In genomic region chr10:80107678-80108077, GRCm38 (mm10) we compare ENCODE assay signal across 19 mouse cellular contexts. TPM values are rescaled to one million over a fixed set of nuclear protein-coding genes. Genes with fewer than 3 reads are reported as not detected.
DNase-seq lines count a peak whose midpoint lies in the region; ATAC-seq and TF ChIP-seq lines count a peak whose summit lies in the region.
"Had no signal": no experiment of that assay in that cellular context is flagged by ENCODE, and none has a peak within 500 bp of the region (broad histone marks: within the 10 kb centered on the region; RNA-seq: fewer than 3 reads in every experiment).

No protein-coding gene starts in this region.

- no peak overlapping the region for H3K9ac ChIP-seq in kidney, embryonic 15.5 days
- H3K9ac ChIP-seq in intestine, postnatal 0 days (ENCODE audit: low read depth, low read length), result no peak overlapping the region
- H3K9ac ChIP-seq: embryonic facial prominence, embryonic 13.5 days; heart, embryonic 15.5 days; limb, embryonic 15.5 days; stomach, embryonic 15.5 days had no signal

- no peaks in the 10 kb centered on the region for H3K27me3 ChIP-seq in kidney, embryonic 15.5 days
- H3K27me3 ChIP-seq in C2C12 (ENCODE audit: control insufficient read depth, insufficient read depth, insufficient read length), result no peaks in the 10 kb centered on the region
- H3K27me3 ChIP-seq in intestine, postnatal 0 days (replicated peaks; ENCODE audit: control insufficient read depth, insufficient read depth, low read length), result no peaks in the 10 kb centered on the region
- H3K27me3 ChIP-seq: CH12.LX; embryonic facial prominence, embryonic 13.5 days; heart, embryonic 15.5 days; limb, embryonic 15.5 days; stomach, embryonic 15.5 days had no signal

- ATAC-seq in kidney, embryonic 15.5 days (replicated peaks; ENCODE audit: low FRiP score), result no peak
- no peak for ATAC-seq in intestine, postnatal 0 days

- H3K27ac ChIP-seq in kidney, embryonic 15.5 days, result 0 out of 2 replicates have a peak overlapping the region, but pooled peaks have one; percentile 13
- no peak overlapping the region; the same call in 1 of the 2 replicates for H3K27ac ChIP-seq in intestine, postnatal 0 days (ENCODE audit: low read depth, low read length)
- H3K27ac ChIP-seq: embryonic facial prominence, embryonic 13.5 days; heart, embryonic 15.5 days; limb, embryonic 15.5 days; macrophage; midbrain, embryonic 10.5 days; stomach, embryonic 15.5 days had no signal

- no peak overlapping the region for H3ac ChIP-seq in C2C12 (ENCODE audit: control insufficient read depth, insufficient read length, low read depth)

- no peaks in the 10 kb centered on the region for H3K36me3 ChIP-seq in kidney, embryonic 15.5 days
- H3K36me3 ChIP-seq in C2C12 (ENCODE audit: control insufficient read depth, insufficient read depth), result no peaks in the 10 kb centered on the region
- H3K36me3 ChIP-seq in intestine, postnatal 0 days (ENCODE audit: control insufficient read depth, insufficient read depth), result no peaks in the 10 kb centered on the region
- H3K36me3 ChIP-seq: embryonic facial prominence, embryonic 13.5 days; heart, embryonic 15.5 days; limb, embryonic 15.5 days; midbrain, embryonic 10.5 days; stomach, embryonic 15.5 days had no signal

- TF ChIP-seq CTCF in C2C12 (IDR thresholded peaks at IDR 0.05; ENCODE audit: control insufficient read depth, insufficient read depth, insufficient read length), result no peak
- TF ChIP-seq CTCF in intestine, postnatal 0 days (IDR thresholded peaks at IDR 0.05; ENCODE audit: low read depth), result no peak

- H3K79me2 ChIP-seq in C2C12 (ENCODE audit: control insufficient read depth, insufficient read depth), result peaks cover 14% of the 10 kb centered on the region

- H3K79me3 ChIP-seq in C2C12 (ENCODE audit: low read depth), result peaks cover 10% of the 10 kb centered on the region

- H3K4me1 ChIP-seq in kidney, embryonic 15.5 days, result peaks cover 11% of the 10 kb centered on the region
- no peaks in the 10 kb centered on the region; the same call in 1 of the 2 replicates for H3K4me1 ChIP-seq in intestine, postnatal 0 days (replicated peaks; ENCODE audit: control insufficient read depth, insufficient read depth, low read length)

- H3K9me3 ChIP-seq in kidney, embryonic 15.5 days (replicated peaks), result no peaks in the 10 kb centered on the region
- no peaks in the 10 kb centered on the region for H3K9me3 ChIP-seq in intestine, postnatal 0 days (ENCODE audit: control insufficient read depth)
- H3K9me3 ChIP-seq: embryonic facial prominence, embryonic 13.5 days; heart, embryonic 15.5 days; limb, embryonic 15.5 days; midbrain, embryonic 10.5 days; stomach, embryonic 15.5 days had no signal

- WGBS in kidney, embryonic 15.5 days, result 46% methylated on average over 6 of the region's 6 CpGs
- WGBS in intestine, postnatal 0 days, result 62% methylated on average over 6 of the region's 6 CpGs

- no peak overlapping the region for H3K4me3 ChIP-seq in kidney, embryonic 15.5 days (replicated peaks)
- H3K4me3 ChIP-seq in C2C12 (ENCODE audit: insufficient read depth, poor library complexity, severe bottlenecking), result no peak overlapping the region
- no peak overlapping the region for H3K4me3 ChIP-seq in intestine, postnatal 0 days (ENCODE audit: low read depth, low read length)
- H3K4me3 ChIP-seq: embryonic facial prominence, embryonic 13.5 days; heart, embryonic 15.5 days; limb, embryonic 15.5 days; midbrain, embryonic 10.5 days; stomach, embryonic 15.5 days had no signal

- peak; percentile 73 to 91 for DNase-seq in adrenal gland, adult (ENCODE audit: inconsistent age in 2 of 2, low spot score in 1 of 2)
- no peak for DNase-seq in adrenal gland, postnatal 25 days
- no peak for DNase-seq in kidney, postnatal 36 days
- peak; percentile 56 for DNase-seq in adrenal gland, postnatal 14 days
- DNase-seq in layer of hippocampus, postnatal 36 days, result no peak
- DNase-seq: cerebellum, adult 9-11 months; heart, adult 11 months; kidney, adult 18-20 months; thymus, adult 2 months had no signal

- H3K4me2 ChIP-seq in kidney, embryonic 15.5 days, result no peak overlapping the region
- no peak overlapping the region for H3K4me2 ChIP-seq in intestine, postnatal 0 days (replicated peaks; ENCODE audit: low read depth)
- H3K4me2 ChIP-seq: embryonic facial prominence, embryonic 13.5 days; heart, embryonic 15.5 days; limb, embryonic 15.5 days; stomach, embryonic 15.5 days had no signal

TF ChIP-seq in C2C12, 6 proteins besides CTCF, POLR2A, EP300 and RAD21:
- TF ChIP-seq MYOD1 (IDR thresholded peaks at IDR 0.05; ENCODE audit: control insufficient read depth, insufficient read length, low read depth) (peak; percentile 51), MAX (IDR thresholded peaks at IDR 0.05) (peak; percentile 64), FOSL1 (IDR thresholded peaks at IDR 0.05; ENCODE audit: insufficient read depth, low read length, poor library complexity, severe bottlenecking) (peak; percentile 63), MYOG (IDR thresholded peaks at IDR 0.05; ENCODE audit: control insufficient read depth, extremely low read depth, insufficient read length) (no peak), USF1 (IDR thresholded peaks at IDR 0.05; ENCODE audit: low read depth) (no peak), CEBPB (IDR thresholded peaks at IDR 0.05; ENCODE audit: low read depth) (no peak)
TF ChIP-seq in C2C12: peak in this region for 3.

RNA-seq across cellular contexts. Expression of gene Sbno2, which starts 2.3 kb away (rescaled TPM):
- total RNA-seq in adrenal gland, postnatal 25 days (2021), result 66.1 and 73.2 TPM in 2 replicates
- polyA plus RNA-seq in kidney, embryonic 15.5 days (2015; fragmentation: Nextera tagmentation; extraction: Ambion mirVana), result 14.4 and 16.2 TPM in 2 replicates
- 29.4 TPM for polyA plus RNA-seq in C2C12 (2012; fragmentation: generic; extraction: Trizol)
- total RNA-seq in adrenal gland, postnatal 14 days (2021), result 52.8 and 52.9 TPM in 2 replicates
- polyA plus RNA-seq in intestine, postnatal 0 days (2015; fragmentation: Nextera tagmentation; extraction: Ambion mirVana), result 9.8 and 11.1 TPM in 2 replicates
- 10 to 100 TPM; 17.2 to 20.7 TPM for total RNA-seq in layer of hippocampus, postnatal 36 days (2021)

RNA-seq across cellular contexts. Expression of gene Stk11, which starts 7.9 kb away (rescaled TPM):
- 154 TPM in 2 replicates for total RNA-seq in adrenal gland, postnatal 25 days (2021)
- polyA plus RNA-seq in kidney, embryonic 15.5 days (2015; fragmentation: Nextera tagmentation; extraction: Ambion mirVana), result 15.0 and 22.4 TPM in 2 replicates
- 106 TPM for polyA plus RNA-seq in C2C12 (2012; fragmentation: generic; extraction: Trizol)
- 138 and 147 TPM in 2 replicates for total RNA-seq in adrenal gland, postnatal 14 days (2021)
- 11.7 and 12.4 TPM in 2 replicates for polyA plus RNA-seq in intestine, postnatal 0 days (2015; fragmentation: Nextera tagmentation; extraction: Ambion mirVana)
- total RNA-seq in layer of hippocampus, postnatal 36 days (2021), result 10 to 100 TPM; 93.3 to 95.9 TPM

RNA-seq across cellular contexts. Expression of gene Atp5d, which starts 30.8 kb away (rescaled TPM):
- total RNA-seq in adrenal gland, postnatal 25 days (2021), result 460 and 592 TPM in 2 replicates
- 594 and 612 TPM in 2 replicates for polyA plus RNA-seq in kidney, embryonic 15.5 days (2015; fragmentation: Nextera tagmentation; extraction: Ambion mirVana)
- polyA plus RNA-seq in C2C12 (2012; fragmentation: generic; extraction: Trizol), result 720 TPM
- 920 and 980 TPM in 2 replicates for total RNA-seq in adrenal gland, postnatal 14 days (2021)
- 1,009 and 1,013 TPM in 2 replicates for polyA plus RNA-seq in intestine, postnatal 0 days (2015; fragmentation: Nextera tagmentation; extraction: Ambion mirVana)
- total RNA-seq in layer of hippocampus, postnatal 36 days (2021), result 100 to 1,000 TPM; 324 to 369 TPM

RNA-seq across cellular contexts. Expression of gene Cbarp, which starts 33.0 kb away (rescaled TPM):
- total RNA-seq in adrenal gland, postnatal 25 days (2021), result 45.4 and 67.9 TPM in 2 replicates
- 5.7 and 6.1 TPM in 2 replicates for polyA plus RNA-seq in kidney, embryonic 15.5 days (2015; fragmentation: Nextera tagmentation; extraction: Ambion mirVana)
- 12.1 TPM for polyA plus RNA-seq in C2C12 (2012; fragmentation: generic; extraction: Trizol)
- total RNA-seq in adrenal gland, postnatal 14 days (2021), result 69.9 and 137 TPM in 2 replicates
- 2.1 and 2.7 TPM in 2 replicates for polyA plus RNA-seq in intestine, postnatal 0 days (2015; fragmentation: Nextera tagmentation; extraction: Ambion mirVana)
- total RNA-seq in layer of hippocampus, postnatal 36 days (2021), result 100 to 1,000 TPM; 336 to 379 TPM

RNA-seq across cellular contexts. Expression of gene Midn, which starts 40.4 kb away (rescaled TPM):
- total RNA-seq in adrenal gland, postnatal 25 days (2021), result 74.1 and 97.4 TPM in 2 replicates
- polyA plus RNA-seq in kidney, embryonic 15.5 days (2015; fragmentation: Nextera tagmentation; extraction: Ambion mirVana), result 18.8 and 19.5 TPM in 2 replicates
- polyA plus RNA-seq in C2C12 (2012; fragmentation: generic; extraction: Trizol), result 77.5 TPM
- total RNA-seq in adrenal gland, postnatal 14 days (2021), result 114 and 140 TPM in 2 replicates
- polyA plus RNA-seq in intestine, postnatal 0 days (2015; fragmentation: Nextera tagmentation; extraction: Ambion mirVana), result 18.1 and 19.5 TPM in 2 replicates
- 10 to 100 TPM; 58.9 to 62.6 TPM for total RNA-seq in layer of hippocampus, postnatal 36 days (2021)

Comparison
In these comparisons a context has a peak if more than half of its experiments do, and no peak if none do; other contexts are left out.
1. DNase-seq: peak in adrenal gland, adult (2 of 2) and adrenal gland, postnatal 14 days (single experiment); none in adrenal gland, postnatal 25 days (single experiment), kidney, postnatal 36 days (0 of 2) and layer of hippocampus, postnatal 36 days (0 of 2).